Mouse (Mus musculus): ENCODE data around the gene Patj. TPM values are rescaled to one million over a fixed set of nuclear protein-coding genes. Genes with fewer than 3 reads are reported as not detected.

The Patj gene
- polyA plus RNA-seq (2015; fragmentation: Nextera tagmentation; extraction: Ambion mirVana) = 7.6 and 8.9 TPM in 2 replicates

- WGBS = 1% methylated on average over 62 of the region's 73 CpGs
- Histone ChIP-seq H3K4me1 (ENCODE audit: control insufficient read depth, insufficient read depth, low read length) (peaks cover 5% of the 10 kb centered on the region), H3K4me2 (ENCODE audit: low read depth, low read length) (peak within 1 kb of the TSS; percentile 96), H3K36me3 (ENCODE audit: control insufficient read depth, insufficient read depth) (no peaks in the 10 kb centered on the region), H3K9me3 (replicated peaks; ENCODE audit: control insufficient read depth, low read length) (no peaks in the 10 kb centered on the region), H3K27me3 (ENCODE audit: control insufficient read depth, insufficient read depth, low read length) (no peaks in the 10 kb centered on the region), H3K4me3 (ENCODE audit: low read length) (peak within 1 kb of the TSS; percentile 91), H3K27ac (ENCODE audit: low read length) (peak within 1 kb of the TSS; percentile 84), H3K9ac (ENCODE audit: low read length) (peak within 1 kb of the TSS; percentile 99)
- ATAC-seq (replicated peaks; ENCODE audit: extremely low read depth, insufficient read depth, low FRiP score) = peak; percentile 85
Observed at GRCm38 (mm10) chr4:98395690-98396437, at the start of gene Patj. Gene Patj (plus strand): TSS chr4:98395785.

GRCm38 (mm10) chr4:98348580-98348979 lies 47.0 kb upstream of the Patj start:
- Histone ChIP-seq H3K27ac (ENCODE audit: low read length) (no peak overlapping the region), H3K4me2 (ENCODE audit: low read depth, low read length) (no peak overlapping the region), H3K4me1 (ENCODE audit: control insufficient read depth, insufficient read depth, low read length) (no peaks in the 10 kb centered on the region), H3K36me3 (ENCODE audit: control insufficient read depth, insufficient read depth) (peaks cover 2% of the 10 kb centered on the region; the same call in 1 of the 2 replicates), H3K9ac (ENCODE audit: low read length) (no peak overlapping the region), H3K9me3 (replicated peaks; ENCODE audit: control insufficient read depth, low read length) (no peaks in the 10 kb centered on the region), H3K27me3 (ENCODE audit: control insufficient read depth, insufficient read depth, low read length) (no peaks in the 10 kb centered on the region), H3K4me3 (ENCODE audit: low read length) (no peak overlapping the region)
- 51% methylated on average over 5 of the region's 5 CpGs for WGBS
- ATAC-seq (replicated peaks; ENCODE audit: extremely low read depth, insufficient read depth, low FRiP score) = no peak

GRCm38 (mm10) chr4:98358034-98358809 lies 37.4 kb upstream of the Patj start:
- H3K9ac ChIP-seq (ENCODE audit: low read length) = no peak overlapping the region
- 94% methylated on average over 9 of the region's 9 CpGs for WGBS
- no peaks in the 10 kb centered on the region for H3K9me3 ChIP-seq (replicated peaks; ENCODE audit: control insufficient read depth, low read length)
- no peak overlapping the region for H3K4me3 ChIP-seq (ENCODE audit: low read length)
- ATAC-seq (replicated peaks; ENCODE audit: extremely low read depth, insufficient read depth, low FRiP score) = no peak
- peaks cover 24% of the 10 kb centered on the region for H3K36me3 ChIP-seq (ENCODE audit: control insufficient read depth, insufficient read depth)
- no peak overlapping the region for H3K27ac ChIP-seq (ENCODE audit: low read length)
- no peak overlapping the region for H3K4me2 ChIP-seq (ENCODE audit: low read depth, low read length)
- no peaks in the 10 kb centered on the region for H3K27me3 ChIP-seq (ENCODE audit: control insufficient read depth, insufficient read depth, low read length)
- H3K4me1 ChIP-seq (ENCODE audit: control insufficient read depth, insufficient read depth, low read length) = no peaks in the 10 kb centered on the region

GRCm38 (mm10) chr4:98375401-98375800 lies 20.2 kb upstream of the Patj start:
- Histone ChIP-seq H3K4me2 (ENCODE audit: low read depth, low read length) (no peak overlapping the region), H3K4me3 (ENCODE audit: low read length) (no peak overlapping the region), H3K4me1 (ENCODE audit: control insufficient read depth, insufficient read depth, low read length) (peaks cover 4% of the 10 kb centered on the region; the same call in 1 of the 2 replicates), H3K36me3 (ENCODE audit: control insufficient read depth, insufficient read depth) (peaks cover 14% of the 10 kb centered on the region; the same call in 1 of the 2 replicates), H3K27me3 (ENCODE audit: control insufficient read depth, insufficient read depth, low read length) (no peaks in the 10 kb centered on the region), H3K9me3 (replicated peaks; ENCODE audit: control insufficient read depth, low read length) (no peaks in the 10 kb centered on the region), H3K27ac (ENCODE audit: low read length) (no peak overlapping the region), H3K9ac (ENCODE audit: low read length) (no peak overlapping the region)
- WGBS = 57% methylated on average over 4 of the region's 4 CpGs
- no peak for ATAC-seq (replicated peaks; ENCODE audit: extremely low read depth, insufficient read depth, low FRiP score)

GRCm38 (mm10) chr4:98376943-98377342 lies 18.6 kb upstream of the Patj start:
- no peak overlapping the region for H3K4me3 ChIP-seq (ENCODE audit: low read length)
- no peaks in the 10 kb centered on the region for H3K9me3 ChIP-seq (replicated peaks; ENCODE audit: control insufficient read depth, low read length)
- peaks cover 9% of the 10 kb centered on the region; the same call in 1 of the 2 replicates for H3K36me3 ChIP-seq (ENCODE audit: control insufficient read depth, insufficient read depth)
- 92% methylated on average over 2 of the region's 2 CpGs for WGBS
- no peak for ATAC-seq (replicated peaks; ENCODE audit: extremely low read depth, insufficient read depth, low FRiP score)
- H3K9ac ChIP-seq (ENCODE audit: low read length) = no peak overlapping the region
- H3K4me1 ChIP-seq (ENCODE audit: control insufficient read depth, insufficient read depth, low read length) = peaks cover 4% of the 10 kb centered on the region
- H3K27me3 ChIP-seq (ENCODE audit: control insufficient read depth, insufficient read depth, low read length) = no peaks in the 10 kb centered on the region
- no peak overlapping the region for H3K27ac ChIP-seq (ENCODE audit: low read length)
- H3K4me2 ChIP-seq (ENCODE audit: low read depth, low read length) = no peak overlapping the region

- under 1% methylated on average over 45 of the region's 46 CpGs for WGBS
- Histone ChIP-seq H3K9ac (ENCODE audit: low read length) (peak within 1 kb of the TSS; percentile 99), H3K9me3 (replicated peaks; ENCODE audit: control insufficient read depth, low read length) (no peaks in the 10 kb centered on the region), H3K4me2 (ENCODE audit: low read depth, low read length) (peak within 1 kb of the TSS; percentile 68), H3K27me3 (ENCODE audit: control insufficient read depth, insufficient read depth, low read length) (no peaks in the 10 kb centered on the region), H3K27ac (ENCODE audit: low read length) (peak within 1 kb of the TSS; percentile 77), H3K36me3 (ENCODE audit: control insufficient read depth, insufficient read depth) (peaks cover 7% of the 10 kb centered on the region; the same call in 1 of the 2 replicates), H3K4me1 (ENCODE audit: control insufficient read depth, insufficient read depth, low read length) (peaks cover 5% of the 10 kb centered on the region), H3K4me3 (ENCODE audit: low read length) (peak within 1 kb of the TSS; percentile 97)
- peak; percentile 94 for ATAC-seq (replicated peaks; ENCODE audit: extremely low read depth, insufficient read depth, low FRiP score)
Observed at GRCm38 (mm10) chr4:98382716-98383424, 12.7 kb upstream of the Patj start, which contains the start of gene Tm2d1. Gene Tm2d1 (minus strand): TSS chr4:98383306.

GRCm38 (mm10) chr4:98385036-98385435 lies 10.5 kb upstream of the Patj start:
- no peak overlapping the region for H3K27ac ChIP-seq (ENCODE audit: low read length)
- no peaks in the 10 kb centered on the region for H3K36me3 ChIP-seq (ENCODE audit: control insufficient read depth, insufficient read depth)
- no peak for ATAC-seq (replicated peaks; ENCODE audit: extremely low read depth, insufficient read depth, low FRiP score)
- H3K27me3 ChIP-seq (ENCODE audit: control insufficient read depth, insufficient read depth, low read length) = no peaks in the 10 kb centered on the region
- no peak overlapping the region for H3K4me3 ChIP-seq (ENCODE audit: low read length)
- H3K4me1 ChIP-seq (ENCODE audit: control insufficient read depth, insufficient read depth, low read length) = peaks cover 5% of the 10 kb centered on the region
- H3K9me3 ChIP-seq (replicated peaks; ENCODE audit: control insufficient read depth, low read length) = no peaks in the 10 kb centered on the region
- WGBS = 56% methylated on average over 5 of the region's 5 CpGs
- H3K9ac ChIP-seq (ENCODE audit: low read length) = no peak overlapping the region
- no peak overlapping the region for H3K4me2 ChIP-seq (ENCODE audit: low read depth, low read length)

- Histone ChIP-seq H3K4me3 (ENCODE audit: low read length) (peak overlapping the region; percentile 91), H3K36me3 (ENCODE audit: control insufficient read depth, insufficient read depth) (no peaks in the 10 kb centered on the region), H3K9ac (ENCODE audit: low read length) (peak overlapping the region; percentile 99), H3K4me2 (ENCODE audit: low read depth, low read length) (peak overlapping the region; percentile 96), H3K4me1 (ENCODE audit: control insufficient read depth, insufficient read depth, low read length) (0 out of 2 replicates have a peak, but pooled peaks cover 2% of the 10 kb centered on the region), H3K27me3 (ENCODE audit: control insufficient read depth, insufficient read depth, low read length) (no peaks in the 10 kb centered on the region), H3K9me3 (replicated peaks; ENCODE audit: control insufficient read depth, low read length) (no peaks in the 10 kb centered on the region), H3K27ac (ENCODE audit: low read length) (peak overlapping the region; percentile 84)
- 4% methylated on average over 7 of the region's 7 CpGs for WGBS
- no peak for ATAC-seq (replicated peaks; ENCODE audit: extremely low read depth, insufficient read depth, low FRiP score)
Observed at GRCm38 (mm10) chr4:98395346-98395689, 267 bp upstream of the Patj start.
